Mouse (Mus musculus): ENCODE results near the gene Cdh3.

- TF ChIP-seq CTCF (IDR thresholded peaks at IDR 0.05; ENCODE audit: low read depth): no peak
- TF ChIP-seq EP300 (IDR thresholded peaks at IDR 0.05; ENCODE audit: low read depth): no peak
These were observed 37.8 kb downstream of the Cdh3 start for GRCm38 (mm10) chr8:106548366-106548936.
